Mouse (Mus musculus): ENCODE measurements around the gene Irak2.

DNA sequence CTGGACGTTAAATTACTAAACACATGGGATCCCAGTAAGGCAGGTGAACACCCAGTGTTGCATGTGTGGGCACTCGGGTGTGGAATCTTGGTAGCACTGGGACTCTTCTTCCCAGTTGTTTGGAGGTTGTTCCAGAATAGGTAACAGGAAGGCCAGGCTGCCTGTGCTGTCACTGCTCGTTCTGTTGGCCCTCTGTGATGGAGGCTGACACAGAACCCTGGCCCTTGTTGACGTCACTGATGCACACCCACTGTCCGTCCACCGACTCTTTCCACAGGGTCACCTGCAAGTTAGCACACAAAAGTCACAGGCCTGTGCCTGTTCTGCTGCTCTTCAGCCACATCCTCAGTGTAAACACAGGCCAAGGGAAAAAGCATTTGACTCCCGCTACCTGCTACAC lies 89.9 kb downstream of the Irak2 start:
- no peak for TF ChIP-seq POLR2A (IDR thresholded peaks at IDR 0.05; ENCODE audit: insufficient read depth, low read length)
- TF ChIP-seq CTCF (IDR thresholded peaks at IDR 0.05; ENCODE audit: low read depth, low read length) = no peak

Data from ES-Bruce4 (cell line).